Mouse (Mus musculus): ENCODE data around the gene Pramef20. TPM values are rescaled to one million over a fixed set of nuclear protein-coding genes. Genes with fewer than 3 reads are reported as not detected.
"Not testable (repeated sequence)": the region's sequence is repeated elsewhere in the genome, so short reads cannot be mapped to it uniquely, and the experiment has no call there.

The Pramef20 gene
- polyA plus RNA-seq, 1 experiment from 2014 or later: not detected

DNA sequence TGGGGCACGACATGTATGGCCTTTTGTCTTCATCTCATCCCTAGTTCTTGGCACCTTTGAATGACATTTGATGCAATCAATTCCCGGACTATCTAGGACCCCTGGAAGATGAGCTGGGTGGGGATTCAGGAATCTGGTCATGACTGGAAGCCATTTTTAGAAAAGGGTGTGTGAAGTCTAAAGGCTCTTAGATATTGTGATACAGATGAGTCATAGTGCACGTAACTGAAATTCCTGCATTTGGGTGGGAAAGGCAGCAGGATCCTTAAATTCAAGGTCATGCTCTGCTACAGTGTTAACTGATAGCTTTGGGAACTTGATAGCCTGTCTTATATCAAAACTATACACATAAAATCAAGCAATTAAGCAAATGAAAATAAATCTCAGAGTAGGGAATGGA, 41.9 kb downstream of the Pramef20 start:
- not testable (repeated sequence) for H3K4me1 ChIP-seq (ENCODE audit: control insufficient read depth, insufficient read depth, low read length); H3K9ac ChIP-seq (ENCODE audit: low read depth, low read length); H3K27me3 ChIP-seq (ENCODE audit: control insufficient read depth, insufficient read depth, low read length); H3K27ac ChIP-seq (ENCODE audit: low read depth, low read length); H3K9me3 ChIP-seq (ENCODE audit: control insufficient read depth, low read length); ATAC-seq (ENCODE audit: low FRiP score, low TSS enrichment); H3K36me3 ChIP-seq (ENCODE audit: control insufficient read depth, insufficient read depth, low read length); H3K4me3 ChIP-seq (ENCODE audit: low read length); H3K4me2 ChIP-seq (replicated peaks; ENCODE audit: low read depth, low read length)
- 83% methylated on average over 2 of the region's 3 CpGs for WGBS

DNA sequence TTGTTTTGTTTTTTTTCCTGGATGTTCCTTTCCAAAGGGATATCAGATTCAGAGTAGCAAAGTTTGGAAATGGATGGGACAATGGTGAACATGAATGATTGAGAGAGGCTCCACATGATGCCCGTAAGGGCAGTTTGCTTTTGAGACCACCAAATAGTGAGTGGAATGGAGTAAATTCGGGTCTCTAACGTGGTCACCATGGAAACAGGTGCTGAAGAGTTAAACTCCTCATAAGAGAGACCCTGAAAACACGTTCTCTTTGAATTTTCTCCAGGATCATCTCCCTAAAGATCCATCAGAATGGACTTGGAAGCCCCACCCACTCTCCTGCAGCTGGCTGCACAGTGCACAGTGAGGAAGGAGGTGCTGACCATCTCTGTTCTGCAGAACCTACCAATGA, 47.8 kb downstream of the Pramef20 start, which contains the start of gene Gm13128:
TSS of gene Gm13128 (plus strand) at position 301 of the 400 bp plus-strand sequence.
- not testable (repeated sequence) for ATAC-seq (ENCODE audit: low FRiP score, low TSS enrichment); H3K36me3 ChIP-seq (ENCODE audit: control insufficient read depth, insufficient read depth, low read length); H3K4me2 ChIP-seq (replicated peaks; ENCODE audit: low read depth, low read length); H3K4me3 ChIP-seq (ENCODE audit: low read length); H3K4me1 ChIP-seq (ENCODE audit: control insufficient read depth, insufficient read depth, low read length); H3K9ac ChIP-seq (ENCODE audit: low read depth, low read length); H3K27me3 ChIP-seq (ENCODE audit: control insufficient read depth, insufficient read depth, low read length); H3K27ac ChIP-seq (ENCODE audit: low read depth, low read length); H3K9me3 ChIP-seq (ENCODE audit: control insufficient read depth, low read length)
- WGBS: 70% methylated on average over 4 of the region's 4 CpGs

Other genes starting within 250 kb of the Pramef20 start
- not detected in 2 replicates for gene Oog3, start 215.3 kb downstream of the Pramef20 start, polyA plus RNA-seq (2014; fragmentation: Nextera tagmentation; extraction: Ambion mirVana)
- not detected in 2 replicates for gene Oog2, start 187.2 kb downstream of the Pramef20 start, polyA plus RNA-seq (2014; fragmentation: Nextera tagmentation; extraction: Ambion mirVana)
- not detected in 2 replicates for gene C87977, start 164.6 kb downstream of the Pramef20 start, polyA plus RNA-seq (2014; fragmentation: Nextera tagmentation; extraction: Ambion mirVana)
- gene Pramel5, start 97.4 kb downstream of the Pramef20 start, polyA plus RNA-seq (2014; fragmentation: Nextera tagmentation; extraction: Ambion mirVana): not detected in 2 replicates
- gene Gm13128, start 47.7 kb downstream of the Pramef20 start, polyA plus RNA-seq (2014; fragmentation: Nextera tagmentation; extraction: Ambion mirVana): not detected in 2 replicates
- gene Gm13119, start 20.0 kb downstream of the Pramef20 start, polyA plus RNA-seq (2014; fragmentation: Nextera tagmentation; extraction: Ambion mirVana): not detected in 2 replicates
- gene Pramef12, start 30.5 kb upstream of the Pramef20 start, polyA plus RNA-seq (2014; fragmentation: Nextera tagmentation; extraction: Ambion mirVana): 0.11 and 0.39 TPM in 2 replicates
- not detected in 2 replicates for gene 1700012P22Rik, start 60.8 kb upstream of the Pramef20 start, polyA plus RNA-seq (2014; fragmentation: Nextera tagmentation; extraction: Ambion mirVana)
- not detected in 2 replicates for gene Gm9944, start 75.4 kb upstream of the Pramef20 start, polyA plus RNA-seq (2014; fragmentation: Nextera tagmentation; extraction: Ambion mirVana)
- gene Aadacl3, start 85.8 kb upstream of the Pramef20 start, polyA plus RNA-seq (2014; fragmentation: Nextera tagmentation; extraction: Ambion mirVana): not detected in 2 replicates
- not detected in 2 replicates for gene 9430007A20Rik, start 141.9 kb upstream of the Pramef20 start, polyA plus RNA-seq (2014; fragmentation: Nextera tagmentation; extraction: Ambion mirVana)
- not detected in 2 replicates for gene Gm13124, start 187.2 kb upstream of the Pramef20 start, polyA plus RNA-seq (2014; fragmentation: Nextera tagmentation; extraction: Ambion mirVana)
- not detected in 2 replicates for gene Aadacl4, start 235.8 kb upstream of the Pramef20 start, polyA plus RNA-seq (2014; fragmentation: Nextera tagmentation; extraction: Ambion mirVana)